Mouse (Mus musculus) bone marrow, adult 2 months (tissue): ENCODE results near the gene Ddx18.

Source experiments
- CTCF ChIP-seq: fragments of 200-500 bp; IDR thresholded peaks from 2 replicates; pipeline ENCODE4 v1.5.1; 2011; ENCODE audit warnings: low read length, control low read depth; ENCODE audit not compliant: control insufficient read depth, insufficient read depth
- POLR2A ChIP-seq: fragments of 200-500 bp; IDR thresholded peaks from 2 replicates; pipeline ENCODE4 v1.6.1; 2011; ENCODE audit warnings: low read depth, mild to moderate bottlenecking, control low read depth, low read length, borderline replicate concordance; ENCODE audit not compliant: control insufficient read depth

DNA sequence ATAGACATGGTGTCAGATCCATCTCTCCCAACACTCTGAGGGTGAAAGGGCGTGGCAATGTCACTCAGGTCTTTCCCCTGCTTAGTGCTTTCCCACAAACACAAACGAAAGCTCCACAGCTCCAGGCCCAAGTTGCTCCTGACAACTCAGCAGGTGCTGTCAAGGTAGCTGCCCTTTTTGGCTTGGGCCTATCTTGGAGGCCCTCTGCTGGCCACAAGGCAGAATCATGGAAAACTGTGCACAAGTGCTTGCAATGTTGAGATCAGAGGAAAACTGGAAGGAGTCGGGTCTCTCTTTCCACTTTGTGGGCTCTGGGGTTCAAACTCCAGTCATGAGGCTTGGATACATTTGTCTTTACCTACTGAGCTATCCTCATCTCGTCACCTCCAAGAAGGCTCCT is 18.3 kb downstream of the Ddx18 start:
- no peak for TF ChIP-seq POLR2A
- 0 out of 2 replicates have a peak, but pooled peaks have one; percentile 16 for TF ChIP-seq CTCF
